Mouse (Mus musculus) A20 (cell line): ENCODE data around the gene Lrguk.

Experiments used
- DNase-seq: peaks from one replicate; pipeline ENCODE4 v3.0.0-alpha.2; 2011; ENCODE audit warnings: low read depth, low spot score

Lrguk gene

DNA sequence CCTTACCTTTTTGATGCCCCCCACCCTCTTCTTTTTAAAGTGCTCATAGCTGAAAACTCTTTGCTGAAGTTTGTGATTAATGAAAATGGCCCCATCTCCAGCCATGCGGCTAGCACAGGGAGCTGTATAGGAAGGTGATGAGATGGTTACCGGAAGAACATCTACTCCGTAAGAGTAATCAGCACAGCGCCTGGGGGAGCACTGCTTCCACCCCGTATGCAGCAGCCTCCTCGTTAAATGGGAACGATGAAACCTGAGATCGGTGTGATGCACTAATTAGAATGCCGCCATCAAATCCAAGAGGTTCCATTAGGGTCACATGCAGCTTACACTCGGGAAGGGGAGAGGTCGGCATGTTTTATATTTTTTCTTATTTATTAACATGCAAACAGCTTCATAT is 113.7 kb downstream of the Lrguk start:
- no peak for DNase-seq

DNA sequence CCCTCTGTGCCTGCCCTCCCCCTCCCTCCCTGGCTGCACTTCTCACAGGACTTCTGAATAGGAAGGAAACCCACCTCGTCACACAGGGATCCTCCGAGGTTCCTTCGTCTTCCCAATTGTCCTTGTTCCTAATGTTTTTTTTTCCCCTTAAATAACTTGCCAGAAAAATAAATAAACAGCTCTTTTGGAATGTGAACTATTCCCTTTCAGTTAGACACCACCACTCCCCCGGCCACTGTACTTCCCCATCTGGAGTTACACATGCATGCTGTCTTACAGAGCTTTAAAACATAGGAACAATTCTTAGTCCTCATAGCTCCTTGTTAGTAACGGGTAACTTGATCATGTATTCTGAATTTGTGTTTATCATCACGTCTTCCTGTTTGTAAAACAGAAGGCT is 116.8 kb downstream of the Lrguk start:
- DNase-seq: no peak

DNA sequence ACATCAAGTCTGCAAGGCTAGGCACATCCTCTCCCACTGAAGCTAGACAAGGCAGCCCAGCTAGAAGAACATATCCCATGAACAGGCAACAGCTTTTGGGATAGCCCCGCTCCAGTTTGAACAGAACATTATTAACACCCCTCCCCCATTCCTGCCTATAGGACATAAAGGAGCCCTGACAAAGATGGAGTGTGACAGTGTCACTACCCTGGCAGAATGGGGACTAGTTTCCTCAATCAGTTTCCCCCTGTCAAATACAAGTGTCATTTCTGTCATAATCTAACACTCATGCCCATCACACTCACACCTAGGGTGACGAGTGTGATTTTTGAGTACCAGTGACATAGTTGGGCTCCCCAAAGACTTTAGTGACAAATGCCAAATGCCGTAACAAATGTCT is 118.8 kb downstream of the Lrguk start:
- no peak for DNase-seq

DNA sequence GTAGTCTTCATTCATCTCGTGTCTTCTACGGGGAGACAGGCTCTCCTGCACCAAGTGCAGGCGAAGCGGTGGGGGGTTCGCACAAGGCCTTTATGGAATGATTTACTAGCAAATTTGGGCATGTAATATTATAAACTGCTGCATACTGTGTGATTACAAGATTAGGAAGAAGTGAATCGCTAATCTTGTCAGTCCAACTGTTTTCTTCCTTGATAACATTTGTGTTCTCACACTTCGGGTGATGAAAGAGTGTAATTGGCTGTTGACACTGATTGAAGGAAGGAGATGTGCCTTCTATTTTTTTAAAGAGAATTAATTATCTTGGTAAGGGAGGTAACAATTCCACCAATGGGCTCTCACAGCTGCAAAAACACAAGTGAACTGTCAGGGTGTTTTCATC is 119.4 kb downstream of the Lrguk start:
- no peak for DNase-seq

DNA sequence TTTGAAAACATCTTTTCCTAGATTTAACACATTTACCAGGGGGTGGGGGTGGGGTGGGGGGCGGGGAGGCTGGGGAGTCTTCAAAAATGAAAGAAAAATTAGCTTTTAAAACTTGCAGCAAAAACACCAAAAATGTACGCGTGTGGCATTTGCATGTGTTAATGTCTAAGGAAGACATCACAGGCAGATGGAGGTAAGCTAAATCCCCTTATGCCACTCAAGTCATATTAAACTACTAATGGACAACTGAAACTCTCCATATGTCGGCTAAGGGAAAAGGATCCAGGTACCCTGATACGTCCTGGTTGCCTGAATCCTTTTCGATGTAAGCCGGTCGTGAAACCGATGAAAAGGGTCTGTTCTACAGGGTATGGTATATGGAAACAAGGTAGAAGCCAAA is 119.8 kb downstream of the Lrguk start:
- DNase-seq: no peak

GRCm38 (mm10) chr6:34149821-34150220 is 120.6 kb downstream of the Lrguk start:
- no peak for DNase-seq

- no peak for DNase-seq
These were observed 124.1 kb downstream of the Lrguk start for GRCm38 (mm10) chr6:34153069-34154052.

DNA sequence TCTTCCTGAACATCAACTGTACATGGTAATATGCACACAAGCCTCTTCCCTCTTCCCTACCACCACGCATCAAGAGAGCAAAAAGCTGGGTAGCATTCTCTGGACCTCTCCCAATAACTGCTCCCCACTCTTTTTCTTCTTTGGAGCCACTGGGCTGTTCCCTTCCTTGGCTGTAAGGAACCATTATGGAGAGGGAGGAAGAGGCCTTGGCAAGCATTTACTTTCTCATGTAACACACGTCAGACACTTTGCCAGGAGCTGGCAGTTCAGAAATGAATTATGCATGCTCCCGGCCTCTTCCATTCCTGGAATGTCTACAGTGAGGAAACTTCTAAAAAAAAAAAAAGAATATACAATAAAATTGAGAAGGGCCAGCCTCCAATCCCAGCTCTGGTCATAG is 125.0 kb downstream of the Lrguk start:
- no peak for DNase-seq

DNA sequence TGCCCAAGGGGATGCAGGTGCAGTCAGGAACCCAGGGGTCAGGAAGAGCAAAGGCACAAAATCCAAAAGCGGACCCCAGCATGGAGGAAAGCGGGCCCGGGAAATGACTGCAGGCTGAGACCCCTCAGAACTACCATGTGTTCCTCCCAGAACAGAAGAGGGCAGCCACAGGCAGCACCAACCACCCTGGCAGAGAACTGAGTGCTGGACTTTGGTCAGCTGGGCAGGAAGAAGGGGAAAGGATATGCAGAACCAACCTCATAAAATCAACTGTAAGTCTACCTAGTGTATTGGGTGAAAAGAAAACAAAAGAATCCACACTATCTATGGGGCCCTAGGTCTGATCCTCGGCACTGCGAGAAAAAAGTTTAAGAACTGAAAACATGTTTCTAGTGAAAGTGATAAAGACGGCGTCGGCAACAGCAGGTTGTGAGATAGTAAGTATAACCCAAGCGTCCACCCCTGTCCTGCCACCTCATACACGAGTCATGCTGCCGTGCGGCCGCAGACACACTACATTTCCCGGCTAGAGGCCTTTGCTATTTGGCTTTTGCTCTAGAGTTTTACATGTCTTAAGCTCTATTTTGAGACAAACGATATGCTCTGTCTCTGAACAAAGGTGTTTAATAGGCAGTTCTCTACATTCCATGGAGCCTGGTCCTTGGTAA is 126.0 kb downstream of the Lrguk start:
- DNase-seq: no peak

GRCm38 (mm10) chr6:34156057-34156456 is 126.8 kb downstream of the Lrguk start:
- peak; percentile 59 for DNase-seq

GRCm38 (mm10) chr6:34156841-34157748 is 127.8 kb downstream of the Lrguk start:
- no peak for DNase-seq

- no peak for DNase-seq
These were observed 131.0 kb downstream of the Lrguk start for GRCm38 (mm10) chr6:34159998-34160815.

DNA sequence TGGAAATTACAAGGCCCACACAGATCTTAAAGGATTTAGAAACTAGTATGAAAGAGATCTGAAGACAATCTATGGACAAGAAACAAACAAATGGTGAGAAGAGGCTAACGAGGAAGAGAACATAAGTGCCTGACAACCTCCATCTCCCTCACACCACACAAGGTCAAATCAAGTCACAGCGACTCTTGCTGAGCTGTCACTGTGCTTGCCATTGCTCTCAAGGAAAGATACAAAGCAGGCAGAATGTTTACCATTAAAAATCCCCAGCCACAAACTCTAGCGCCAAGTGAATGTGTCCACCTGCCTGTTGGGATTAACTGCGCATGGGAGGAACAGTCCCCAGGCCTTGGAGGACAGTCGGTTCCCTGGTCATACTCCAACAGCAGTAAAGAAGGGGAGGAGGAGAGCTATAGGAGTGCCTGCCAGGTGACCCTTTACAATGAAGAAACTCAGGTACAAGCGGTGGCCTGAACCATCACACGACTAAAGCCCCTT is 131.6 kb downstream of the Lrguk start:
- DNase-seq: no peak

DNA sequence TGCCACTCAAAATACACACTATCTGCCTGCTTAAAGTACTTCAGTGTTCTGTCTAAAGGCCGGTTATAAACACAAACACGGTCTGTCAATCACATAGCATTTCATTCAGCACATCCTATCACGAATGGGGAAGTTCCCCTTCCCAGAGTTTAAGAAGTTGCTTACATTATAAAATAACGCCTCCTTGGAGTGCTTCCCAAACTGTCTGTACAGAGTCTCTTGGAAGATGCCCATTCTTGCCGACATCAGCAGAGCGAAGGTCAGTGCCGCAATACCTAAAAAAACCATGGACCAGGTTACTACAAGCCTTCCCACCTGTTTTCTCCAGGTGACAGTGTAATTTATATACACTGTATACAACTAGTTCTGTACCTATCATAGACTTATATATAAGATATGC is 132.3 kb downstream of the Lrguk start:
- DNase-seq: no peak

DNA sequence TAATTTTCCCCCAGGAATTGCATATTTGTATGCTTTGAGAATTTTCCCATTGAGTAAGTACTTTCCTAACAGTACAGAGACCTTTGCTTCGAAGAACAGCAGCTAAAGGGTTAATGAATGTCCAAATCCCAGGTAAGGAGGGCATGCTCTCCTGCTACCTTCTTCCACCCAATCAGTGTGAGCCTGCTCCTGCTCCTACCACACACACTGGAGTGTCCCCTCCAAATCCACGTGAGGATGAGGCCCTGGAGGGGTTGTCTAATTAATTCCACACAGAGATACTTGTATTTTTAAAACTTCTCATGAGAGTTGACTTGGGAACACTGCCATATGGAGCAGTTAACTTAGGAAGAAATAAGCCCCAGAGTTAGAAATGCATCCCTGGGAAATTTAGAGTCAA is 133.4 kb downstream of the Lrguk start:
- no peak for DNase-seq

DNA sequence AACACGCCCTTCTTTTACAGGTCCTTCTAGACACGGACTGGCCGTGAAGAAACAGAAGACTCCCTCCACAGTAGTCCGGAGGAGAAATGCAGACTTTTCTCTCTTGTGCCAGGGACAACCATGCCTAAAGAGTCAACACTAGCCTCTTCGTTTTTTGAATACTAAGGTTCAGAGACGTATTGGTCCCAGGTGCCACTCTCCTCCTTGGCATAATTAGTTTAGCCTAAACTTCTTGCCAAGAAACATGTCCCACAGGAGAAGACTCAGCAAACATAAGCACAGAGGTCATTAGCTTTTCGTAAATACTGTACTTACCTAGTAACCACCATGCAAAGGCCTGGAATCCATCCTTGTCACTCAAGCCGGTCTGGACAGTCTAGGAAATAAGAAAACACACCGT is 133.8 kb downstream of the Lrguk start:
- DNase-seq: no peak

DNA sequence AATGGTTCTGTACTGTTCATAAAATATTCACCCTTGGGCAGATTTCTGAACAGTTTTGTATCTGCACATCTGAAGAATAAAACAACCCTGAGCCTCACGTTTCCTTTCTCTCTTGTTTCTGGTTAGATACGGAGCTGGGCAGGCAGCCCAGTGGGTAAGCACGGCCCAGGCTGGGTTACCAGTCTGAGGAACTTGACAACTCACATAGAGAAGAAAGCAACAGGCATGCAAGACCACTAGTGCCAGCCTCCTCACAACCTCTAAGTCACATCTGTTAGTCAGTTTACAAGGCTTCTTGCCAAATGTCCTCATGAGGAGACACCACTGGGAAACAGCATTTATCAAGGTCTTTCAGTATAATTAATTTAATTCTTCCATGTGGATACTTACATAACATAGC is 139.6 kb downstream of the Lrguk start:
- no peak for DNase-seq

- DNase-seq: no peak
These were observed 141.7 kb downstream of the Lrguk start for GRCm38 (mm10) chr6:34170844-34171494.

DNA sequence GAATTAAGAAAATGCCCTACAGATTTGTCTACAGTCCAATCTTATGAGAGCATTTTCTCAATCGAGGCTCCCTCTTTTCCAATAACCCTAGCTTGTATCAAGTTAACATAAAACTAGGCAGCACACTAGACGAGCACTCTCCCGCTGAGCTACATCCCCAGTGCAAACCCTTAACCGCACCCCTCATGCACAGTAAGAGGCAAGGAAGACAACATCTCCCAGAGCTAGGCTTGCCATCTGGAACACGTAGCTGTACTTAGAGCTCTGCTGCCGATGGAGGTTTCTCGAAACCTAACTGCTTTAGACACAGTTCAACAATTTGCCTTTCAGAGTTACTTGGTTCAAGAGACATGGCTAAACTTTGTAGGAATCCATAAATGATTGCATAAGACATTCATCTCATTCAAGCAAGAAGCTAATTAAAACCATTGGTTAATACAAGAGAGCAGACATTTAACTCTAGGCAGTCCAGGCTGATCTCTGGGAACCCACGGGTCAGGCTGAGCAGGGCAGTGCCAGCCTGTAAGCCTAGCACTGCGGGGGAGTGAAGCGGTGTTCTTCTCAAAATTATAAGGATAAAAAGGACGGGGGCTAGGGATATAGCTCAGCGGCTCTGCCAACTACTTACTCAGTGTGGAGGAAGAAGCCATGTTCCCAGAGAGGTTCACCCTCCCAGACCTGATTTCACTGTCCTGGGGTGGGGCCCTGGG is 142.7 kb downstream of the Lrguk start:
- no peak for DNase-seq

- DNase-seq: no peak
These were observed 144.0 kb downstream of the Lrguk start for GRCm38 (mm10) chr6:34173251-34173650.
